Mouse (Mus musculus): ENCODE results near the gene Gm49673.
"Not testable (repeated sequence)": the region's sequence is repeated elsewhere in the genome, so short reads cannot be mapped to it uniquely, and the experiment has no call there.

Gene Gm49673

DNA sequence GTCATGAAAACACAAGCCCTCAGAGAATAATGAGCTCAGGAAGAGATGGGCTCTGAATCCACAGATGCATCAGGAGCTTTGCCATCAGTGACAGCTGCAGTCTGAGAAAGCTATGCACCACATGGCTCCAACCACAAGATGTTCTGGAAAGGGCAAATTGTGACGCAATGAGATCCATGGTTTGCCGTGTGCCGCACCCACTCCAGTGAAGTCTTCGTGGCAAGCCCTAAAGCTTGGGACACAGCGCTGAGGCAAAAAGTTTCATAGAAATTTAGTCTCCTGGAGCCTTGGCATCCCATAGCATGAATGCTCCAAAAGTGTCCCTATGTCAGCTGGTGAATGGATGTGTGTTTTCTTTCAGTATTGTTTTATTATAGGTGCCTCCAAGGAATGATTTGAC lies 9.5 kb downstream of the Gm49673 start:
- DNase-seq (ENCODE audit: low spot score in 2 of 2): not testable (repeated sequence)

DNA sequence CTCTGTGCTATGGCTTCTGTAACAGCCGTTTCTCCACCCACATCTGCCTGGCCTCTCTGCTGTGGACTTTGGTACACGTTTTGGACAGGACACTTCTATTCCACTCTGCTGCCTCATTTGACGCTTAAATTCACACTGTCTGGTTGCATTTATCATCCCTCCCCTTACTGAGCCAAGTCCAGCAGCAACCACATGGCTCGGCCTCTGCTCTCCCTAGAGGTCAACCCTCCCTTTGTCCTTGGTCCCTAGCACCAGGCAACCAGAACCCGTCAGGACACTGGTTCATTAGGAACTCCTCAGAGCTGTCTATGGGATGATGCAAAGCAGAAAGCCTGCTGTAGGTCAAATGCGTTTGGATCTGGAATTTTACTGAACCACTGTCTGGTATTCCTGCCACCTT lies 16.7 kb downstream of the Gm49673 start:
- not testable (repeated sequence) for DNase-seq (ENCODE audit: low spot score in 2 of 2)

DNA sequence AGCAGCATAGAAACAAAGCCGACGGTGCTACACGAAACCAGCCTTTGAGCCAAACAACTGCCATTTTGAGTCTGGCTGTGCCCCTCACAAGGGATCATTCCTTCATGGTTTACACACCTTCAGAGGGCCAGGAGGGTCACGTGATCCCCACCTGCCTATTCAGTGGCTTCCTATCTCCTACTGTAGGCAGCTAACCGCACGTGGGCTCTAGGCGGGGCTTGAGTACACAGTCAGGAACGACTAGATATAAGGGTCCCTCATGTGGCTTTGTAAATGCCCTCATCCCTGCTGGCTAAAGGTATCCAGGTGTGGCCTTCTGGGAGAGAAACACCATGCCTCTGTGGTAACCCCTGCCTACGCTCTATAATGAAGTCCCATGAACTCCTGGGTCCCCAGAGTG lies 18.0 kb downstream of the Gm49673 start:
- DNase-seq (ENCODE audit: low spot score in 2 of 2): not testable (repeated sequence)

DNA sequence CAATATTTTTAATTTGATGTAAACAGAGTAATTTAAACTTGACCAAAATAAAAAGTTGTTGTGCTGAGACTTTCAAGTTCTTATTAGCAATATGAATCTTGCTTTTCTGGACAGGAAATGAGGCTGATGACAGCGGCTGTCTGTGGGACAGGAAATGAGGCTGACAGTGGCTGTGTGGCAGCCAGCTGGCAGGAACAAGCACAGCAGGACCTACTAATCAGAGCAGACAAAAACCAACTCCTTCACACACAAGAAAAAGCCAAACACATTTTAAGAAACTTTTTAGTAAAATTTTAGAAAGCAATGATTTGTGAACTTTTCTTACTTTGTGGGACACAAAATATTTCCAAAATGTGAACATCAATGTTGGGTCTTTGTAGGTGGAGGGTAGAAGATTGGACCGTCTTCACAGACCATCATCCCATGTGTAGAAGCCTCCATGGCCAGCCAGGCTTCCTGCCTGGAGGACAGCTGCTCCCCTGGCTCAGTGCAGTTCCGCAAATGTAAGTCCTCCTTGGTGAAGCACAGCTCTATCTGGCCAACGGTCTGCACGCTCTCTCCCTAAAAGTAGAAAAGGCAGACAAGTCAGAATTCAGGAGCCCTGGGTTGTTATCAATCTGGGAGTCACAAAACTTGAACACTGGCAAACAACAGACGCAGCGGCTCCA lies 19.1 kb downstream of the Gm49673 start:
- not testable (repeated sequence) for DNase-seq (ENCODE audit: low spot score in 2 of 2)

DNA sequence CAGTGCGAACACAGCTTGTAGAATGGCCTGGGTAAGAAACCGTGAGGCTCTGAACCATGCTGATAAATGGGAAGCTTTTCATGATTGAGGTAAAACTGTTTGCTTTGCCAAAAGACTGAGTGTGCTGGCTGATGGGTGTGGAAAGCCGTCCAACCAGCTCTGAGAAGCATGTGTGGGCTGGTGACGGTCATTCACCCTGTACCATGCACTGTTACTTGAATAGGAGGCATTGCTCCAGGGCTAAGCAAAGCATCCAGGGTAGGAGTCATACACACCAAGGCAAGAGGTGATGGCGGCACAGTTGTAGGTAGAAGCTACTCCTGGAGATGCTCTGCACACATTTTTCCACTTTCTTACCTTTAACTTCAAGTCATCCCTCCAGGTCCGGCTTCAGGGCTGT lies 23.0 kb downstream of the Gm49673 start:
- DNase-seq (ENCODE audit: low spot score in 2 of 2): not testable (repeated sequence)

DNA sequence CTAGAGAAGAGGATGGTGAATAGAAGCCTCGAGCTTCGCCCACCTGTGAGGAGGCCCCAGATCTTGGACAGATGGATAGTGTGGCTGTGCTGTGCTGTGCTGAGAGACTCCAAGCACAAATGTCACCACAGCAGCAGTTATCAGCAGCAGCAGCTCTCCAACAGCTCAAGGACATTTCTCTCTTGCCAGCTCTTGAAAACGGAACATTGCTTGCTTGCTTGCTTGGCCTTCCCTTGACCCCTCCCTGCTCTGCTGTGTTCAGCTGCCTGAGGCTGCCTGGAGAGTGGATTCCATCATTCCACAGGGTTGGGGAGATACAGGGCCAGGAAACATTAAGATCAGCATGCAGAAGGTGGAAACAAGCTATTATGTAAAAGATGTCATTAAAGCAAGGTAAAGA lies 24.6 kb downstream of the Gm49673 start:
- not testable (repeated sequence) for DNase-seq (ENCODE audit: low spot score in 2 of 2)

DNA sequence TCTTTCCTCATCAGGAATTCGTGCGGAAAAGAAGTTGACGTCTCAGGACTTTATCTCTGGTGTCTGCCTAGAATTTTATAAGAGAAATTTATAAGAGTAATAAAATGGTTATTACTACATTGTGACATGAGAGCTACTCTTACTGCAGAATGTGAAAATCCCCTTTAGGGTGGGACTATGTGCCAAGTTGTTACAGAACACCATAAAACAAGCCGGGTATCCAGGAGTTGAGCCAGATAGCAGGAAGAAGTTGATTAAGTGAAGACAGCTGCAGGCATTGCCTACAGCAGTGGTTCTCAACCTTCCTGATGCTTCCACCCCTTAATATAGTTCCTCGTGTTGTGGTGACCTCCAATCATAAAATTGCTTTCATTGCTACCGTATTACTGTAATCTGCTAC lies 30.7 kb downstream of the Gm49673 start:
- DNase-seq (ENCODE audit: low spot score in 2 of 2): not testable (repeated sequence)

DNA sequence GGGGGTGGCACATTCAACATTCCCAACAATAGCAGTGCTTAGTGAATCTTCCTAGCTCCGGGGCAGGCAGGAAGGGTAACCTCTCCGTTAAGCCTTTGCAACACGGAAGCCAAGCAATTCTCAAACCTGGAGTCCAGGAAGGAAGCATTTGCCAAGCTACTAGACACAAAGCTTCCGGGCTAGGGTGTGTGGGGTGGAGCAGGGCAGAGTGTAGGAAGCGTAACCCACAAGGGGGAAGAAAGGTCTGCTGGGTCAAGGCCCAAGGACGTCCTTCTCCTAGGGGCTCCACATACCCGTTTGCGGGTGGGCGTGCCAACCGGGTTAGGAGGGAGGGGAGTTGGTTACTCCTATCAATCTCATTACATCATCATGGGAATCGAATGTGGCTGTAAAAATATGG lies 31.2 kb downstream of the Gm49673 start:
- peak in 1 of 2 experiments; percentile 13 for DNase-seq (ENCODE audit: low spot score in 2 of 2)

DNA sequence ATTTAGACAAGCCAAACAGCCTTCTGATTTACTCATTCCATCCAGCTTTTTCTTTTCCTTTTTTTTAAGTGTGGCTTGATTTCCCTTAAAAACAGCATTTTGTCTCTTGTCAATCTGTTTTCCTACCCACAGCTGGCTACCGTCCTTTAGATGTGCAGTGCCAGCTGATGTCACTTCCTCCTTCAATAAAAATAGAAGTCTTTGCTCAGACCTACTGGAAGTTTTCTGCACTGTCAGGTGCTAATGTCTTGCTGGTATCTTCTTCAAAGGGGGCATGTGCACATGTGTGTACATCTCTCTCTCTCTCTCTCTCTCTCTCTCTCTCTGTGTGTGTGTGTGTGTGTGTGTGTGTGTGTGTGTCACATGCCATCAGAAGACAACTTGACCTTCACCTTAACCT lies 35.4 kb downstream of the Gm49673 start:
- not testable (repeated sequence) for DNase-seq (ENCODE audit: low spot score in 2 of 2)

DNA sequence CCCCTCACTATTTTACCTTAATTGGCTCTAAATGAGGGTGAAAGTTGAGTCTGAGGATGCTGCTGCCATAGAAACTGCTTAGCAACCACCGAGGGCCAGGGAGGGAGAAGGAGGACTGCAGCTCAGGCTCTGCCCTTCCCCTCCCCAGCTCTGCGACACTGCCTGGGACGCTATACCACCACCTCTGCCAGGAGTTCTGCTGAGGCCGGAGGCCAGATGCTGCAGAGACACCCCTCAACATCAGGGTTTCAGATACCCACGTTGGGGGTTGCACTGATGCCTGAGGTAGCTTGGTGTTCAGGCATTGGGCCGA lies 46.3 kb downstream of the Gm49673 start:
- not testable (repeated sequence) for DNase-seq (ENCODE audit: low spot score in 2 of 2)

DNA sequence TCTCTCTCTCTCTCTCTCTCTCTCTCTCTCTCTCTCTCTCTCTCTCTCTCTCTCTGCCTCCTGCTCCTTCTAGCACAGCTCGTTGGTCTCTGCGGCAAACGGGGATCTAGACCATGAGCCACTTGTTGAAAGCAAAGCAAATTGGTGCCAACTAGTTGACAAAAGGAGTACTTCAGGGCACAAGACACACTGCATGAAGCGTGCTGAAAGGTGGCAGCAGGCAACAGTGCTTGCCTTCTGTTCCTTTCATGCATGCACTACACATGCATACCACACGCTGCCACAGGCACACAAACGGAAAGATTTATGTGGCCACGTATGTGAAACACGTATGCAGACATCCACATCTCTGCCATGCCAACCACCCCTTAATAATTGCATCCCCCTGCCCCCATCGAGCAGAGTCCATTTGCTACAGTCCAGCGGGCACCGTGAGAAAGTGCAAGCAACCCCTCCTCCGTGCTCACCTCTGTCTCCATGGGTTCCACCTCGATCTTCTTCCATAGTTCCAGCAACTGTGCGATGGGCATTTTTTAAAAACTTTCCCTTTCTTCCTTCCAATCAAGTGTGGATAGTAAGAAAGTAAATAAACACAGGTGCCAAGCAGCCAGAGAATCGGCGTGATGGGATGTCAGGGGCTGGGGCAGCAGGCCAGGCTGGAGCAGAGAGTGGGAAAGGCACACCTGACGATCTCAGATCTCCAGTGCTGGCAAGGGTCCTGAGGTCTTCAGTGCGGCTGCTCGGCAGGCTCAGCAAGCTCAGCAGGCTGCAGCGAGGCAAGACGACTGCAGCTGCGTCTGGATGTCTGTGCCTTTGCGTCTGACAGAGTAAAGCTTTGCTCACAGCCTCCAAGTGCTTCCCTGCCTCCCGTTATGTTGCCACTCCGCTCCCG lies 46.9 kb downstream of the Gm49673 start:
- DNase-seq (ENCODE audit: low spot score in 2 of 2): not testable (repeated sequence)

DNA sequence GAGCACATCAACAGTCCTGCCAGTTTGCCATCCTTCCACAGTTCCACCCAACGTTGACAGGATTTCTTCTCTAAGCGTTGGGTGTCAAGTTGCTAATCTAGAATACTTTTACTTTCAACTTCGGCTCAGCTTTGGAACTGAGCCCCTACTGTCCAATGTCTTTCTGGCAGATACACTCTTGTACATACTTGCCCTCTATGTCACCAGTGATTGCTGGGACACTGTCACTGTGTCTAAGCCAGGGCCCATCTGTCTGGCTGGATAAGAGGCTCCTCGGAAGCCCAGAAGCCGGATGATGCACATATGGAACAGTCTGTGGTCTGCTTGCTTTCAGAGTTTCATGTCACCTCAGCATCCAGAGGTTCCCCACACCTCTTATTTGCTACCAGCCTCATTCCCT lies 51.4 kb downstream of the Gm49673 start:
- not testable (repeated sequence) for DNase-seq (ENCODE audit: low spot score in 2 of 2)

DNA sequence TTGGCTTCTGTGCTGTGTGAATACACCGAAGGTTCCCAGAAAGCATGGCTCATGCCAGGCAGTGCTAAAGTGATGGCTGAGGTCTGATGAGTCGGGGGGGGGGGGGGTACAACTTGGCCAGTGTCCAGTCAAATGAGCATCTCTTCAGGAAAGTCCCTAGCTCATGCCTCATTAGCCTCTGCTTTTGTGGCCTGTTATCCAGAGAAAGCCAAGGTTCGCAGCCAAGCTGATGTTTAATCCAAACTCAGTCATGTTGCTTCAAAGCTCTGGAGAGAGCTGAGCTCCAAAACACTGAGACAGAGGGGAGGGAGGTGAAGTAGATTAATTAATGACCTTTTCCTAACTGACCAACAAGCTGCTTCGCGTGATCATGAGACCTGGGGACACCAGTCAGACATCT lies 51.9 kb downstream of the Gm49673 start:
- DNase-seq (ENCODE audit: low spot score in 2 of 2): not testable (repeated sequence)

DNA sequence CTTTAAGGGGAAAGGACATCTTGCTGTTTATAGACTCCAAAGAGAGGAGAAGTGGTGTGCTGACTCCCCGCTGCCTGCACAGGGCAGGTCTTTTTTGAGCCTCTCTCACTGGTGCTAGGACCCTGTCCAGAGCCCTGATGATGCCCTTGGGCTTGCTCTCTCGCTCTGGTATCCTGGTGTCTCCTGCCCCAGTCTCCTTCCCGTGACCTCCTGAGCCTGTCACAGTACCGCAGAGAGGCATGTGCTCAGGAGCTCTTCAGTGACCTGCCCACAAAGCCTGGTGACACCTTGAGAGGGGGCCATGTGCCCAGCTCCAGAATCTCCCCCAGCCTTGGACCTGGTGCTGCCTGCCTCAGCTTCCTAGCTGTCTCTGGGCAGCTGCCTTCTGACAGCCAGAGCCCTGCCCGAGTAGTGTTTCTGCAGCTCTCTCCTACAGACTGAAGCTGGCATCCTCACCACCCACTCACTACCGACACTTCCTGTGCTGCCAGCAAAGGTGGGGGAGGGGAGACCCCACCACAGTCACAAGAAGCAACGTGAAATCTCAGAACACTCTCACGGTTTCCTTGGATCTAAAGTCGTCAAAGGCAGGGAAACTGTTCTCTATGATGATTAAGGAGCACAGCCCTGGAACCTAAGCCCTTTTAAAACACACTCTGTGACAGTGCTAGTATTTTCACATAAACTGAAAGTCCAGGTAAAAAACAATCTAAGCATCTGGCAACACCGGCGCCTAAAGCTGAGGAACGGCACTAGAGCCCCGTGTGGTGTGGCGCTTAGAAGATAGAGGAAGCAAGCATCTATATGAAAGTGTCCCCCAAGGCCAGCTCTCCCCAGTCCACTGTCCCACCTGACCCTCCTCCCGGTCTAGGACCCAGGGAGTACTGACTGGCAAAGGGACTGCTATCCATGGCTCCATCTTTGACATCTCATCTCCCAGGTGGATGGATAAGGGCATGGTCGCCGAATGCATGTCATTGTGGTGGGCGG lies 54.8 kb downstream of the Gm49673 start:
- DNase-seq (ENCODE audit: low spot score in 2 of 2): not testable (repeated sequence)

DNA sequence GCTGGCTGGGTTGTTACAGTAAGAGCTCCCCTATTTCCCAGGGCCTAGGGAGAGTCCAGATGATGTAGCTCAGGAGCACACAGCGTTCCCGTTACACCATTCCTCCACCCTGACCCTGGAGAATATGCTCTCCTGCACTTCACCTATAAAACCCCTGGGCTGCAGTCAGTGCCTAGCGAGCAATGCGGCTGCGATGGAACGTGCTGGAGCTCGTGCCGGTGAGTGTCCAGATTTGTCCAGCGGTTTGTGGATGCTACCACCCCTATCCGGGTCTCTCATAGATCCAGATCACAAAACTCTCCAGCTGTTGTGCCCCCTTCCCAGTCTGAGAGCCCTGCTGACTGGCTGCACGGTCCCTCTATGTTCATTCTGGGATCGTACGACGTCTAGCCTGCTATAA lies 56.3 kb downstream of the Gm49673 start:
- DNase-seq (ENCODE audit: low spot score in 2 of 2): not testable (repeated sequence)

DNA sequence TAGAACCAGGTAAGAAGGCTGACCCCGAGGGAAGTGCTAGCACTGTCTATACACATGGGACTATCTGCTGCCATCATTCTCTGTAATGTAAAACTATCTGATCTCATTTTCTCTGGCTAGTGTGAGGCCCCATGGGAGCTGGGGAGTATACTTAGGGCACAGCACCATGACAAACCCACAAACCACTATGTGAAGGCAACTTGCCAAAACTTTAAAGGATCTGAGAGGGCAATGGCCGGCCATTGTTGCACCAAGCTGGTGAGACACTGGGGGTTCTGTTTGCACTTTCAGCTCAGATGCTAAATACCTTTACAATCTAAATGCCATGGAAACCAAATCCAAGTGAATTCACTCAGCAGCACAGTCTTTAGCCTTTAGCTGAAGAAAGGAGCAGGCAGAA lies 77.7 kb downstream of the Gm49673 start:
- not testable (repeated sequence) for DNase-seq (ENCODE audit: low spot score in 2 of 2)

DNA sequence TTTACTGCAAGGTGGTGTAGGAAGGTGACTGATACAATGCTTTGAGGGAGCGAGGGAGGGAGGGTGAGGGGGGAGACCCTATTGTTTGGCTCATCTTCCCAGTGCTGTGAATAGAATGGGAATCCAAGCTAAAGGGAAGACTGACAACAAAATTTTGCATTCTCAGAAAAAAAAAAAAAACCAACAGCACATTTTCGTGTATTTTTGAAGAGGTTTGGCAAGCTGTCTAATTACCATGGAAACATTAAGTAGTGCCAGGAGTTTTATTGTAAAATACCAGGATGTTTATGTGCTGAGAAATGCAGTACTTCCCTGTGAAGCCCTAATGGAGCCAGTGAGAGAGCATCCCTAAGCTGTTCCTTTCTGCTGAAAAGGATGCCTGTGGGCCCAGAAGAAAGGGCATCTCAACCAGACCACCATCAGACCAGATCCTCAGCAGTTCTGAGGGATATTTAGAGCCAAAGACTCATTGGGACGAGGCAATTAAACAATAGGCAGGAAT lies 90.9 kb downstream of the Gm49673 start:
- not testable (repeated sequence) for DNase-seq (ENCODE audit: low spot score in 2 of 2)

DNA sequence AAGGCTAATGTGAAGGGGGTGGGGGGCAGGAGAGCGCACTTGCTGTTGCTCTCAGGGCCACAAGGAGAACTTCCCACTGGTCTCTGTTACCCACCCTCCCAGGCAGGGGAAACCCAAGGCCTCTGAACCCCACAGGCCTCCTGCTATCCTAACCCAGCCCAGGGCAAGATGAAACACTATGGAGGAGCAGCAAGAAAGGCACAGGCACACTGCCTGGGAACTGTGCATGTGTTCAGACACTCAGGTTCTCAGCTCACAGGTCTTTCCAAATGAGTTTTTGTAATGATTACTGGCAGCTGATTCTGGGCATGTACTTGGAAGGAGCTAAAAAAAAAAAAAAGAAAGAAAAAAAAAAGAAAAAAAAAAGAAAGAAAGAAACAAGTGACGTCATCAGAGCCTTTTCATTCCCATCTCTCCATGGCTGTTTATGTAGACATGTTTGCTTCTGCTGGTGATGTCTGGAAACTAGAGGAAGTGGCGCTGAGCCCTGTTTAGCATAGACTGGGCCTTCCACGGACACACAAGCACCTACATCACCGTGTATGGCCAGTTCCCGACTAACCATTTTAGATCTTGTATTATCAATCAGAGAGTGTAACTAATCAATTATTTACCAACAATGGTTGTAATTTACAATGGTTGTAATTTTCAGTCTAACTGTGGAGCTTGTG lies 91.5 kb downstream of the Gm49673 start:
- DNase-seq (ENCODE audit: low spot score in 2 of 2): not testable (repeated sequence)

DNA sequence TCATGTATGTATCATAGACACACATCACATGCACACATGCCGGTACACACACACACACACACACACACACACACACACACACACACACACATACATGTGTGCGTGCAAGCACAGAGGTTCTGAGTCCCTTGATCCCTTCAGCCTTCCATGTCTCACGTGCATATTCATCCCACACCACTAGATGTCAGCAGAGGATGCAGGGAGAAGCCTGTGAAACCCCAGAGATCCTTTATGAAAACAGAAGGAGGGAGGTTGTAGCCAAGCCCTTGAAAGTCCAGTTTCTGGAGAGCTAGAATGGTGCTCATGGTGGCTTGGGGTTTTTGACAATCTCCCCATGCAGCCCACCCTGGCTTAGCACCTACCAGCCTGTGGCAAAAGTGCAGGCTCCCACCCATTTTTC lies 96.3 kb downstream of the Gm49673 start:
- peak; percentile 42 to 79 for DNase-seq (ENCODE audit: low spot score in 2 of 2)

DNA sequence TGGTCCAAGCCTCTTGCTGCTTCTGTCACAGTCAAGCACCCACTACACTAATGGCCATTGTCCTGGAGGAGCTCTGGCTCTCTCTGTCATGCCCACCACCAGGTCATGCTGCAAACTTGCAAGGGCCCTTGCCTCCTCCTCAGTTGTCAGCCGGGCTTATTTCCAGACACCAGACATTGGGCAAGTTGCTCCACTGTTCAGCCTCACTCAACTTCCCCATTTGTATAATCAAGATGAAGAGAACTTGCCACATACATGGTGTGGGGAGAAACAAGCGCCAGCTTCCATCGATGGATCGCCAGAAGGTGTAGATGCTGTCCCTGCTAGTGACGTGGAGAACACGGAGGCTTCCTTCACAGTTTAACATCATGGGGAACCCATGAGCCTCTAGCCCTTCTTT lies 97.4 kb downstream of the Gm49673 start:
- DNase-seq (ENCODE audit: low spot score in 2 of 2): not testable (repeated sequence)

DNA sequence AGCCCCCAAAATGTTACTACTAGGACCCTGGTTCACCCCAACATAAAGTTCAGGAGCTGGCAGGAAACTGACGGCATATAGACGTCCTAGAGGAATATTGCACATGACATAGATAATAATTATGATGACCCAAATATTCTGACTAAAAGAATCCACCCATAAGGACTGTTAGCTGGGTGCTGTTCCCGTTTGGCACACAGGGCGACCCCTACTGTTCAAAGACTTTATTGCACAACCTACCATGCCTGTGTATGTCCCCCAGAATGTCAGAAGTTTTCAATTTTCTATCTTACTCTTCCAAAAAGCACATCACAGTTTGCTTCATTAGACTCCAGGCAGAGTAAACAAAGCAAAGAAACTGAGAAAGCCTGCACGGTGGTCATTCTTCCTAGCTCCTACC lies 101.4 kb downstream of the Gm49673 start:
- peak; percentile 28 to 69 for DNase-seq (ENCODE audit: low spot score in 2 of 2)

Measured in spleen, postnatal 10 days (tissue).